Mouse (Mus musculus) myocyte (in vitro differentiated cells): Measurements from ENCODE around the gene Crybg1. TPM values are rescaled to one million over a fixed set of nuclear protein-coding genes. Genes with fewer than 3 reads are reported as not detected.
A peak's percentile ranks its signal among the peaks of the same experiment; 100 is the strongest.

ENCODE experiments used
- H3K27me3 ChIP-seq: one replicate; pipeline ENCODE4 v1.6.1; 2011; ENCODE audit not compliant: control insufficient read depth, insufficient read depth, insufficient read length
- H3K36me3 ChIP-seq: one replicate; pipeline ENCODE4 v1.6.1; 2011; ENCODE audit not compliant: control insufficient read depth, insufficient read depth
- H3K4me2 ChIP-seq: one replicate; pipeline ENCODE4 v1.6.1; 2011; ENCODE audit warnings: low read depth, control low read depth
- H3K4me3 ChIP-seq: one replicate; pipeline ENCODE4 v1.5.1; 2011; ENCODE audit warnings: mild to moderate bottlenecking, control low read depth, moderate library complexity
- H3K79me2 ChIP-seq: one replicate; pipeline ENCODE4 v1.6.1; 2011; ENCODE audit not compliant: control insufficient read depth, insufficient read depth
- H3ac ChIP-seq: one replicate; pipeline ENCODE4 v1.6.1; 2011; ENCODE audit not compliant: control insufficient read depth, insufficient read length
- CEBPB ChIP-seq: IDR thresholded peaks from 2 replicates; pipeline ENCODE4 v1.6.1; 2011; ENCODE audit warnings: mild to moderate bottlenecking, moderate library complexity; ENCODE audit not compliant: poor library complexity, insufficient read depth, severe bottlenecking
- E2F4 ChIP-seq: IDR thresholded peaks from one replicate; pipeline ENCODE4 v1.6.1; 2011; ENCODE audit warnings: mild to moderate bottlenecking, control low read depth, moderate library complexity; ENCODE audit not compliant: insufficient read depth
- MAX ChIP-seq: IDR thresholded peaks from one replicate; pipeline ENCODE4 v1.6.1; 2011; ENCODE audit warnings: low read depth, mild to moderate bottlenecking, control low read depth
- MYOD1 ChIP-seq, 3 experiments: IDR thresholded peaks; one replicate each; pipeline ENCODE4 v1.6.1; 2011; ENCODE audit warnings: control low read depth in 2 of 3, low read depth in 2 of 3, mild to moderate bottlenecking in 2 of 3, moderate library complexity in 1 of 3; ENCODE audit not compliant: insufficient read length in 2 of 3, control insufficient read depth in 1 of 3
- MYOG ChIP-seq, 3 experiments: IDR thresholded peaks; one replicate each; pipeline ENCODE4 v1.6.1; 2011; ENCODE audit warnings: control low read depth in 2 of 3, low read depth in 2 of 3, mild to moderate bottlenecking in 2 of 3; ENCODE audit not compliant: insufficient read length in 2 of 3, control insufficient read depth in 1 of 3, insufficient read depth in 1 of 3
- POLR2A ChIP-seq: IDR thresholded peaks from one replicate; pipeline ENCODE4 v1.6.1; 2011; ENCODE audit warnings: low read depth, mild to moderate bottlenecking, control low read depth, moderate library complexity; ENCODE audit not compliant: insufficient read length
- POLR2AphosphoS2 ChIP-seq: IDR thresholded peaks from one replicate; pipeline ENCODE4 v1.6.1; 2011; ENCODE audit warnings: low read depth, control low read depth; ENCODE audit not compliant: insufficient read length
- REST ChIP-seq: IDR thresholded peaks from one replicate; pipeline ENCODE4 v1.6.1; 2011; ENCODE audit warnings: mild to moderate bottlenecking, control low read depth, moderate library complexity; ENCODE audit not compliant: insufficient read depth, insufficient read length
- SRF ChIP-seq: IDR thresholded peaks from one replicate; pipeline ENCODE4 v1.6.1; 2011; ENCODE audit warnings: low read depth; ENCODE audit not compliant: control insufficient read depth, insufficient read length
- TCF12 ChIP-seq: IDR thresholded peaks from one replicate; pipeline ENCODE4 v1.6.1; 2011; ENCODE audit warnings: mild to moderate bottlenecking, control low read depth; ENCODE audit not compliant: poor library complexity, insufficient read depth, severe bottlenecking
- TCF3 ChIP-seq: IDR thresholded peaks from one replicate; pipeline ENCODE4 v1.6.1; 2011; ENCODE audit warnings: low read depth, control low read depth; ENCODE audit not compliant: insufficient read length
- USF1 ChIP-seq: IDR thresholded peaks from one replicate; pipeline ENCODE4 v1.6.1; 2011; ENCODE audit warnings: low read depth, mild to moderate bottlenecking, control low read depth, moderate library complexity
- polyA plus RNA-seq: library from polyadenylated mRNA; unstranded; fragments of >200 nt; fragmentation: generic; extraction: Trizol; gene quantifications from one replicate; pipeline ENCODE4 v1.2.1, GENCODE M21; 2012; ENCODE audit warnings: missing spikeins

Crybg1 gene
- polyA plus RNA-seq, 1 experiment: 3.7 TPM

DNA sequence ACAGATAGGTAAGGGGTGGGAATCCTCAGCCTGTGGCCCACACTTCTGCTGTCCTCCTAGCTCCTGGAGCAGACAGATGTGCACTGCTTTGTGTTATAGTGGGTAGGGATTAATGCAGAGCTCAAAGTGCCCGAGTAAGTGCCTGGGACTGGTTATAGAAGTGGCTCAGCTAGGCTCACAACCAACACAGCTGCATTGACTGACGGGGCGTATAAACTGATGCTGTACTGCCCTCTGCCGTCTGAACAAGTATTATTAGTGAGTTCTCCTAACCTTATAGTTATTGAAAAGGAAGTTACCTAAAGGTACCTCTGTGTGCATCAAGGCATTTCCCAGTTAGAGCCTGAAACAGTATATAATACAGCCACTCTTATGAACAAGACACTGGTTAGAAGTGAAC is 77.6 kb downstream of the Crybg1 start:
- H3K36me3 ChIP-seq: no peaks in the 10 kb centered on the region
- no peak overlapping the region for H3K4me3 ChIP-seq
- H3K27me3 ChIP-seq: no peaks in the 10 kb centered on the region
- H3K4me2 ChIP-seq: no peak overlapping the region
- H3K79me2 ChIP-seq: no peaks in the 10 kb centered on the region
- peak in 1 of 3 experiments; percentile 30 for TF ChIP-seq MYOD1 (IDR thresholded peaks at IDR 0.05; ENCODE audit: control insufficient read depth in 1 of 3, insufficient read length in 2 of 3, low read depth in 2 of 3)
- TF ChIP-seq SRF: no peak
- TF ChIP-seq REST: no peak
- no peak for TF ChIP-seq POLR2AphosphoS2
- H3ac ChIP-seq: no peak overlapping the region

DNA sequence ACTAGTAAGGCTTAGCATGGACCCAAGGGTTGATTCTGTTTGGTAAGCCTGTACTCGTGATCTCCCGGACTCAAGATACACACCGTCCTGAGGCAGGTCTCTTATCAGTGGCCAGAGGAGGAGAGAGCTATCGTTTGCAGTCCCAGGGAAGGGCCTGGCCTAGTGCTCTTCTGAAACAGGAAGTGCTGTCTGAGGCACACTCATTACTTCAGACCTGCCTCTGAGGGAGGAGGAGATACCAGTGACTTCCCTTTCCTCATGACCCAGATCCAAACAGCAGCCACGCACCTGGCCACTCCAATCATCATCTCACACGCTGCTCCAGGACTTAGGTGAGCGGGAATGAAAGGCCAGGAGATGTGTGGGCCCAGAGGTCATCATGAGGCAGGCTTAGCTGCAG is 79.5 kb downstream of the Crybg1 start:
- Histone ChIP-seq H3K4me3 (no peak overlapping the region), H3ac (no peak overlapping the region), H3K36me3 (no peaks in the 10 kb centered on the region), H3K4me2 (no peak overlapping the region), H3K27me3 (no peaks in the 10 kb centered on the region), H3K79me2 (no peaks in the 10 kb centered on the region)
- TF ChIP-seq POLR2AphosphoS2 (no peak), E2F4 (no peak), MYOD1 (IDR thresholded peaks at IDR 0.05; ENCODE audit: control insufficient read depth in 1 of 3, insufficient read length in 2 of 3, low read depth in 2 of 3) (no peak), MAX (no peak), USF1 (no peak)

DNA sequence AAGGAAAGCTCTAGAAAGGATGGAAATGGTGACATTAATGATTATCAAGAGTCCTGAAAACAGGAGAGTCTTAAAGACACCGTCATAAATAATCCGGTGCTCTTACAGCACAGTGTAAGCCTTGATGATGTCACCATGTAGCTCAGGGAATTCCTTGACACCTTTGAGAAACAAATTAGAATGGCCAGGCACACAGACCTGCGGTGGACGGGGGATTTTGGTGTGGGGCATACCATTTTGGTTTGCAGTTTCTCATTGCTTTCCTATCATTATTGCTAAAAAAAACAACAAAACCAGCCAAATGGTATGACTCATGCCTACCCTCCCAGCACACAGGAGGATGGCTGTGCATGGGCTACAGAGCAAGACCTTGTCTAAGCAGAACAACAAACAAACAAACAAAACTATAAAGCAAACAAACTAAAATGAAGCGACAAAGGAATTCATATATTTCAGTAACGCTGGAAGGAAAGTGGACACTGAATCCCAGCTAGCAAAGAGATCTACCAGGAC is 82.7 kb downstream of the Crybg1 start:
- no peak overlapping the region for H3K4me2 ChIP-seq
- TF ChIP-seq MYOG (IDR thresholded peaks at IDR 0.05; ENCODE audit: control insufficient read depth in 1 of 3, insufficient read depth in 1 of 3, insufficient read length in 2 of 3, low read depth in 2 of 3) (no peak), MAX (no peak), REST (no peak), CEBPB (no peak), USF1 (no peak), MYOD1 (IDR thresholded peaks at IDR 0.05; ENCODE audit: control insufficient read depth in 1 of 3, insufficient read length in 2 of 3, low read depth in 2 of 3) (no peak), POLR2A (no peak)
- no peaks in the 10 kb centered on the region for H3K27me3 ChIP-seq
- no peak overlapping the region for H3ac ChIP-seq
- no peaks in the 10 kb centered on the region for H3K36me3 ChIP-seq
- H3K79me2 ChIP-seq: no peaks in the 10 kb centered on the region
- H3K4me3 ChIP-seq: no peak overlapping the region

DNA sequence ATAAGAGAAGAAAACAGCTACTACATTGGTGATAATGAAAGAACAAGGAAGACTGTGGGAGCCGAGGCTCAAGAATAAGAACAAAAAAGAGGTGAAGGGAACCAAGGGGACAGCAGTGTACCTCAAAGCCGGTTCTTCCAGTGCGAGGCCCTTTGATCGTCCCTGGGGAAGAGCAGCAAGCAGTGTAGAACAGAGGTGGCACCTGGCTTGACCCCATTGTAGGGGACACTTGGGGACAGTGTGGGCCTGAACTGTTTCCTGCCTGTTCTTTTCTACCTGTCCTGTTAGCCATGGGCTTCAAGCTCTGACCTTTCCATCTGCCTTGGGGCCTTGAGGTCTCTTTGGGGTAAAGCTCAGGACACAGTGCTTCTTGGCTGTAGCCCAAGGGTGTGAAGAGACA is 85.7 kb downstream of the Crybg1 start:
- TF ChIP-seq TCF3: no peak
- TF ChIP-seq TCF12: no peak
- no peak for TF ChIP-seq MYOG (IDR thresholded peaks at IDR 0.05; ENCODE audit: control insufficient read depth in 1 of 3, insufficient read depth in 1 of 3, insufficient read length in 2 of 3, low read depth in 2 of 3)
- no peak for TF ChIP-seq POLR2AphosphoS2
- no peak for TF ChIP-seq SRF
- no peak for TF ChIP-seq USF1
- no peak for TF ChIP-seq E2F4
- no peak overlapping the region for H3ac ChIP-seq
- no peak overlapping the region for H3K4me2 ChIP-seq
- H3K36me3 ChIP-seq: no peaks in the 10 kb centered on the region
- no peak overlapping the region for H3K4me3 ChIP-seq
- H3K27me3 ChIP-seq: no peaks in the 10 kb centered on the region
- no peaks in the 10 kb centered on the region for H3K79me2 ChIP-seq

DNA sequence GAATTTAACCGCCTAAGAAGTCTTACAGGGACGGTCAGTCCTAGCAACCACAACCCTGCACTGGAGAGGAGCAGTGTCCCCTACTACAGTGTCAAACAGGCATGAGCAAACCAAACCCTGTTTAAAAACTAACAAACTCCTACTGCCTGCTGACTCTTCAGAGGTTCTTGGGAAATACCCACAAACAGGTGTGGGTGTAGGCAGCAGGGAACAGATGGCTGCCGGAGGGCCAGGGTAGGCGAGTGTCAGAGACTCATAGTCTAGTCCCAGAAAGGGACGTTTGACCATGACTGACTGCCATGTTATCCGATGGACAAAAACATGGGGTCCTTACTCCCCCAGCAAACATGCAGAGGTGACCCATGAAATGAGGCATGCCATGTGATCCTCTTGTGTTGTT is 97.7 kb downstream of the Crybg1 start:
- H3K4me3 ChIP-seq: no peak overlapping the region
- TF ChIP-seq REST (no peak), TCF12 (peak; percentile 3), MYOG (IDR thresholded peaks at IDR 0.05; ENCODE audit: control insufficient read depth in 1 of 3, insufficient read depth in 1 of 3, insufficient read length in 2 of 3, low read depth in 2 of 3) (peak in 1 of 3 experiments; percentile 77), MYOD1 (IDR thresholded peaks at IDR 0.05; ENCODE audit: control insufficient read depth in 1 of 3, insufficient read length in 2 of 3, low read depth in 2 of 3) (peak in 2 of 3 experiments; percentile 65 to 79)
- no peaks in the 10 kb centered on the region for H3K36me3 ChIP-seq
- H3K79me2 ChIP-seq: no peaks in the 10 kb centered on the region
- H3ac ChIP-seq: no peak overlapping the region
- no peaks in the 10 kb centered on the region for H3K27me3 ChIP-seq
- H3K4me2 ChIP-seq: no peak overlapping the region

DNA sequence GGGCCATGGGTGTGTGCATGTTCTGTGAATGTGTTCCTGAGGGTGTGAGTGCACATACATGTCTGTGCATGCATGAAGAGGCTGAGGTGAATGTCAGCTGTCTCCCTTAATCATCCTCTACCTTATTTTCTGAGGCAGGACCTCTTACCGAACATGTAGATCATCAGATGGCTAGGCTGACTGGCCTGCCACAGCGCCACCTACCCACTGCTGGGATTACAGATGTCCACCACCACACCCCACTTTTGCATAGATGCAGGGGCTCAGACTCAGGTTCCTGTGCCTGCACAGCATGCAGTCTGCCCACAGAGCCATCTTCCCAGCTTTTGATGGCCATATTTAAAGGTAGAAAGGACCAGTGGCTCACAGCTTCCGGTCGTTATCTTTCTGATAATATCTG is 103.9 kb downstream of the Crybg1 start:
- H3K79me2 ChIP-seq: no peaks in the 10 kb centered on the region
- no peak overlapping the region for H3K4me3 ChIP-seq
- H3K4me2 ChIP-seq: no peak overlapping the region
- no peaks in the 10 kb centered on the region for H3K36me3 ChIP-seq
- no peaks in the 10 kb centered on the region for H3K27me3 ChIP-seq
- TF ChIP-seq REST (no peak), POLR2AphosphoS2 (no peak), MYOD1 (IDR thresholded peaks at IDR 0.05; ENCODE audit: control insufficient read depth in 1 of 3, insufficient read length in 2 of 3, low read depth in 2 of 3) (no peak), POLR2A (no peak), TCF12 (no peak), MAX (no peak), E2F4 (no peak), MYOG (IDR thresholded peaks at IDR 0.05; ENCODE audit: control insufficient read depth in 1 of 3, insufficient read depth in 1 of 3, insufficient read length in 2 of 3, low read depth in 2 of 3) (no peak), CEBPB (no peak), USF1 (no peak), SRF (no peak)
- H3ac ChIP-seq: no peak overlapping the region
